Mouse (Mus musculus) stomach, embryonic 14.5 days (tissue): ENCODE data around the gene Lrrc45. TPM values are rescaled to one million over a fixed set of nuclear protein-coding genes. Genes with fewer than 3 reads are reported as not detected.
A peak's percentile ranks its signal among the peaks of the same experiment; 100 is the strongest.

Experiments
- ATAC-seq: fragments of 200-750 bp; cut with Nextera tagmentation; 2 replicates; pipeline ENCODE4 v1.8.0; 2017; ENCODE audit warnings: low read depth, moderate TSS enrichment; ENCODE audit not compliant: insufficient number of reproducible peaks, insufficient read depth, low FRiP score
- H3K27ac ChIP-seq: fragments of 300-500 bp; sonication (generic); 2 replicates; pipeline ENCODE4 v1.5.1; 2014; ENCODE audit warnings: mild to moderate bottlenecking, low read length, moderate library complexity, mixed read lengths
- H3K27me3 ChIP-seq: fragments of 300-500 bp; sonication (generic); 2 replicates; pipeline ENCODE4 v1.6.1; 2014; ENCODE audit warnings: low read length, control low read depth, mixed read lengths; ENCODE audit not compliant: control insufficient read depth, insufficient read depth
- H3K36me3 ChIP-seq: fragments of 300-500 bp; sonication (generic); 2 replicates; pipeline ENCODE4 v1.6.1; 2014; ENCODE audit warnings: mild to moderate bottlenecking, control low read depth, low read length, moderate library complexity, mixed read lengths; ENCODE audit not compliant: control insufficient read depth, insufficient read depth
- H3K4me1 ChIP-seq: fragments of 300-500 bp; sonication (generic); 2 replicates; pipeline ENCODE4 v1.6.1; 2014; ENCODE audit warnings: low read length, control low read depth, mixed read lengths; ENCODE audit not compliant: control insufficient read depth, insufficient read depth
- H3K4me2 ChIP-seq: fragments of 300-500 bp; sonication (generic); replicated peaks from 2 replicates; pipeline ENCODE4 v1.6.1; 2014; ENCODE audit warnings: low read depth, low read length, control low read depth
- H3K4me3 ChIP-seq: fragments of 300-500 bp; sonication (generic); 2 replicates; pipeline ENCODE4 v1.5.1; 2014; ENCODE audit warnings: low read depth, low read length, control low read depth
- H3K9ac ChIP-seq: fragments of 300-500 bp; sonication (generic); replicated peaks from 2 replicates; pipeline ENCODE4 v1.6.1; 2014; ENCODE audit warnings: low read depth, mild to moderate bottlenecking, control low read depth, low read length, moderate library complexity, mixed read lengths
- H3K9me3 ChIP-seq: fragments of 300-500 bp; sonication (generic); 2 replicates; pipeline ENCODE4 v1.6.1; 2016; ENCODE audit warnings: low read depth, low read length, control low read depth; ENCODE audit not compliant: control insufficient read depth
- WGBS: fragments of 180-500 bp; shearing (Covaris S2); extraction: QIAGEN DNeasy Blood & Tissue Kit; methylation state at CpG from one replicate; pipeline ENCODE4 v1.1.7; 2014; 5-methylcytosine and 5-hydroxymethylcytosine counted together
- polyA plus RNA-seq: library from polyadenylated mRNA; unstranded; fragments of >200 nt; fragmentation: Nextera tagmentation; extraction: Ambion mirVana; gene quantifications from 2 replicates; pipeline ENCODE4 v1.2.1, GENCODE M21; 2014

Gene Lrrc45
- polyA plus RNA-seq, 1 experiment from 2014 or later = 48.6 TPM

GRCm38 (mm10) chr11:120693461-120693860 lies 20.3 kb upstream of the Lrrc45 start:
- Histone ChIP-seq H3K27ac (no peak overlapping the region), H3K4me3 (no peak overlapping the region), H3K27me3 (no peaks in the 10 kb centered on the region), H3K36me3 (peaks cover 10% of the 10 kb centered on the region), H3K4me2 (no peak overlapping the region), H3K4me1 (peaks cover 3% of the 10 kb centered on the region; the same call in 1 of the 2 replicates), H3K9ac (no peak overlapping the region), H3K9me3 (no peaks in the 10 kb centered on the region)
- 73% methylated on average over 3 of the region's 3 CpGs for WGBS
- no peak for ATAC-seq

GRCm38 (mm10) chr11:120695184-120695583 lies 18.5 kb upstream of the Lrrc45 start:
- Histone ChIP-seq H3K36me3 (peaks cover 4% of the 10 kb centered on the region; the same call in 1 of the 2 replicates), H3K27ac (peak overlapping the region; percentile 53; the same call in 1 of the 2 replicates), H3K4me3 (no peak overlapping the region), H3K4me2 (no peak overlapping the region), H3K27me3 (no peaks in the 10 kb centered on the region), H3K9ac (no peak overlapping the region), H3K4me1 (peaks cover 3% of the 10 kb centered on the region; the same call in 1 of the 2 replicates), H3K9me3 (no peaks in the 10 kb centered on the region)
- peak; percentile 70; the same call in 1 of the 2 replicates for ATAC-seq
- 9% methylated on average over 4 of the region's 4 CpGs for WGBS

- Histone ChIP-seq H3K4me3 (no peak overlapping the region), H3K36me3 (peaks cover 4% of the 10 kb centered on the region; the same call in 1 of the 2 replicates), H3K27me3 (no peaks in the 10 kb centered on the region), H3K4me1 (peaks cover 3% of the 10 kb centered on the region; the same call in 1 of the 2 replicates), H3K9ac (no peak overlapping the region), H3K27ac (peak overlapping the region; percentile 73; the same call in 1 of the 2 replicates), H3K9me3 (no peaks in the 10 kb centered on the region), H3K4me2 (no peak overlapping the region)
- 30% methylated on average over 12 of the region's 12 CpGs for WGBS
- ATAC-seq = peak; percentile 60; the same call in 1 of the 2 replicates
Measured at GRCm38 (mm10) chr11:120695641-120696040, 18.1 kb upstream of the Lrrc45 start.

GRCm38 (mm10) chr11:120696568-120696967 lies 17.2 kb upstream of the Lrrc45 start:
- 90% methylated on average over 6 of the region's 6 CpGs for WGBS
- Histone ChIP-seq H3K27me3 (no peaks in the 10 kb centered on the region), H3K27ac (no peak overlapping the region), H3K9ac (no peak overlapping the region), H3K4me3 (no peak overlapping the region), H3K36me3 (peaks cover 9% of the 10 kb centered on the region), H3K4me2 (no peak overlapping the region), H3K9me3 (no peaks in the 10 kb centered on the region), H3K4me1 (peaks cover 3% of the 10 kb centered on the region; the same call in 1 of the 2 replicates)
- no peak for ATAC-seq

GRCm38 (mm10) chr11:120697741-120698140 lies 16.0 kb upstream of the Lrrc45 start:
- ATAC-seq = peak; percentile 50; the same call in 1 of the 2 replicates
- no peaks in the 10 kb centered on the region for H3K9me3 ChIP-seq
- no peaks in the 10 kb centered on the region for H3K27me3 ChIP-seq
- peaks cover 3% of the 10 kb centered on the region; the same call in 1 of the 2 replicates for H3K4me1 ChIP-seq
- no peak overlapping the region for H3K4me2 ChIP-seq
- H3K27ac ChIP-seq = peak overlapping the region; percentile 27; the same call in 1 of the 2 replicates
- H3K4me3 ChIP-seq = no peak overlapping the region
- WGBS = 45% methylated on average over 10 of the region's 10 CpGs
- peaks cover 12% of the 10 kb centered on the region for H3K36me3 ChIP-seq
- H3K9ac ChIP-seq = no peak overlapping the region

GRCm38 (mm10) chr11:120703696-120704454 lies 9.8 kb upstream of the Lrrc45 start:
- Histone ChIP-seq H3K4me2 (no peak overlapping the region), H3K36me3 (peaks cover 15% of the 10 kb centered on the region), H3K4me3 (no peak overlapping the region), H3K27ac (no peak overlapping the region), H3K27me3 (no peaks in the 10 kb centered on the region), H3K9me3 (no peaks in the 10 kb centered on the region), H3K4me1 (peaks cover 41% of the 10 kb centered on the region), H3K9ac (no peak overlapping the region)
- no peak for ATAC-seq
- WGBS = 46% methylated on average over 15 of the region's 15 CpGs

- 0 out of 2 replicates have a peak overlapping the region, but pooled peaks have one; percentile 69 for H3K27ac ChIP-seq
- no peaks in the 10 kb centered on the region for H3K27me3 ChIP-seq
- H3K9ac ChIP-seq = no peak overlapping the region
- H3K36me3 ChIP-seq = peaks cover 14% of the 10 kb centered on the region
- no peak overlapping the region for H3K4me3 ChIP-seq
- peaks cover 46% of the 10 kb centered on the region for H3K4me1 ChIP-seq
- no peak overlapping the region for H3K4me2 ChIP-seq
- no peak for ATAC-seq
- 22% methylated on average over 8 of the region's 8 CpGs for WGBS
- H3K9me3 ChIP-seq = no peaks in the 10 kb centered on the region
Measured at GRCm38 (mm10) chr11:120704486-120705325, 9.0 kb upstream of the Lrrc45 start.

GRCm38 (mm10) chr11:120706120-120706519 lies 7.6 kb upstream of the Lrrc45 start:
- Histone ChIP-seq H3K4me3 (no peak overlapping the region), H3K4me2 (no peak overlapping the region), H3K27ac (peak overlapping the region; percentile 69; the same call in 1 of the 2 replicates), H3K9ac (no peak overlapping the region), H3K36me3 (peaks cover 15% of the 10 kb centered on the region), H3K27me3 (no peaks in the 10 kb centered on the region), H3K4me1 (peaks cover 47% of the 10 kb centered on the region), H3K9me3 (no peaks in the 10 kb centered on the region)
- WGBS = 66% methylated on average over 5 of the region's 5 CpGs
- ATAC-seq = no peak
